Mouse (Mus musculus): ENCODE data around the gene Ulk4.

GRCm38 (mm10) chr9:121297171-121298064 lies 20.4 kb upstream of the Ulk4 start, which contains the start of gene Trak1:
- TF ChIP-seq CTCF (IDR thresholded peaks at IDR 0.05; ENCODE audit: low read depth), result no peak
- TF ChIP-seq EP300 (IDR thresholded peaks at IDR 0.05; ENCODE audit: low read depth), result no peak

Measured in liver, postnatal 0 days (tissue).